Mouse (Mus musculus): ENCODE data around the gene Xkr8.

- TF ChIP-seq CTCF (IDR thresholded peaks at IDR 0.05) (no peak), EP300 (IDR thresholded peaks at IDR 0.05) (no peak)
Observed at GRCm38 (mm10) chr4:132713181-132713580, 19.2 kb downstream of the Xkr8 start.

Measured in lung, postnatal 0 days (tissue).